Mouse (Mus musculus) fibroblast of lung, adult 2 months (primary cell): ENCODE data around the gene Fam104a.
"Not testable (repeated sequence)": the region's sequence is repeated elsewhere in the genome, so short reads cannot be mapped to it uniquely, and the experiment has no call there.

Experiments
- DNase-seq: peaks from one replicate; pipeline ENCODE4 v3.0.0-alpha.2; 2011; ENCODE audit warnings: low read depth

Fam104a gene

DNA sequence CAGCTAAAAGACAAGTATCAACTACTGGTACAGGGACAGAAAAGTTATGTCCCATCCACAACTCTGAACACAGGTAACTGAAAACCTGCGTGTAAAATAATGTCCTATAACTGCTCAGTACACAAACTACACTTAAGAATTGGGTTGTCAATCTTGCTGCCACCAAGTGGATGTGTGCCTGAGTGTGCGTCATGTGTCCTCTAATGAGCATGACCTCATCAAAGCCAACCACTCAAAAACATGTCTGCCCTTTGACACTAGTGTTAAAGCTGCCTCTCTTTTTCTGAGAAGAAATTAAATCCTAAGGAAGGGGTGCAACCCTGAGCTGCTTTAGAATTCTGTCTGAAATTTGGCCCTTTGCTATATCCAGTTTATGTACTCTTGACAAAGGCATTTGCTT lies 19.7 kb downstream of the Fam104a start:
- no peak for DNase-seq

- no peak for DNase-seq
These were observed 22.1 kb downstream of the Fam104a start for GRCm38 (mm10) chr11:113661835-113662351.

- DNase-seq: no peak
These were observed 23.0 kb downstream of the Fam104a start for GRCm38 (mm10) chr11:113660940-113661339.

DNA sequence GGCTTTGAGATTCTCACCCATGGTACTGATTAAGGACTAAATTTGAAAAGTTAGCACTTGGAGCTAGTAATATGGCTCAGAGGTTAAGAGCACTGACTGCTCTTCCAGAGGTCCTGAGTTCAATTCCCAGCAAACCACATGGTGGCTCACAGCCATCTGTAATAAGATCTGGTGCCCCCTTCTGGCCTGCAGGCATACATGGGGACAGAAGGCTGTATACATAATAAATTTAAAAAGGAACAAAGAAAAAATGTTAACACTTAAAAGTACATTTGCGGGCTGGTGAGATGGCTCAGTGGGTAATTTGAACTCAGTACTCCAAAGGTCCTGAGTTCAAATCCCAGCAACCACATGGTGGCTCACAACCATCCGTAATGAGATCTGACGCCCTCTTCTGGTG lies 23.7 kb downstream of the Fam104a start:
- not testable (repeated sequence) for DNase-seq

DNA sequence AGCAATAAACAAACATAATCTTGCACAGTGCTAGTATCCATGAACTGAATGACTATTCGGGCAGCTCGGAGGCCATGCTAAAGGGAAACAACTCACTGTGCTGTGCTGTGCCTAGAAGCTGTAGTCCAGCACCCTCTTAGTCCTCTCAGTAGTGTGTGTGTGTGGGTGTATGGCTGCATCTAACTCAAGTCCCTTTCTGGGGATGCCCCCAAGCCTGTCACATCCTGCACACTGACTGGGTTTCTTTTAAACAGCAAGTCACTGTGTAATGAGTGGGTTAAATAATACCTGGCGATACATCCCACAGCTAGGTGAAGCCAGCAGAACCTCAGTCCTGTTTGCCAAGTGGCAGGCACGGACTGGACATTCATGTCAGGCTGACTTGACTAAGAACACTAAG lies 25.2 kb downstream of the Fam104a start:
- DNase-seq: no peak

- no peak for DNase-seq
These were observed 25.6 kb downstream of the Fam104a start for GRCm38 (mm10) chr11:113658319-113658718.

GRCm38 (mm10) chr11:113657221-113657620 lies 26.7 kb downstream of the Fam104a start:
- no peak for DNase-seq

GRCm38 (mm10) chr11:113656511-113656932 lies 27.4 kb downstream of the Fam104a start:
- no peak for DNase-seq

GRCm38 (mm10) chr11:113654561-113655270 lies 29.2 kb downstream of the Fam104a start:
- DNase-seq: peak; percentile 43

- no peak for DNase-seq
These were observed 29.9 kb downstream of the Fam104a start for GRCm38 (mm10) chr11:113654105-113654504.

DNA sequence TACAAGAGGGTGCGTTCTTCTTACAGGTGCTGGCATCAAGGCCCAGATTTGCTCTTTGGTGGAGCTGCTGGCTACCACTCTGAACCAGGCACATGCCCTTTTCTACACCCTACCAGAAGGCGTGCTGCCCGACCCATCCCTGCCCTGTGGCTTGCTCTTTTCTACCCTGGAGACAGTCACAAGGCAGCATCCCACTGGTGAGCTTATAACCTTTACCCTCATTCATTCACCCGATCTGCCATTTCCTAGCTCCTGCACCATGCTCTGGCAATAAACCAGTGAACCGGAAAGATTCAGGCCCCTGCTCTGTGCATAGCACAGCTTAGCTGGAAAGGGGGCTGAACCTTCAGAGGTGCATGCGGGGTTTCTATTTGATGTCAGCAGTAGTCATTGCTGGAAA lies 31.4 kb downstream of the Fam104a start:
- no peak for DNase-seq

DNA sequence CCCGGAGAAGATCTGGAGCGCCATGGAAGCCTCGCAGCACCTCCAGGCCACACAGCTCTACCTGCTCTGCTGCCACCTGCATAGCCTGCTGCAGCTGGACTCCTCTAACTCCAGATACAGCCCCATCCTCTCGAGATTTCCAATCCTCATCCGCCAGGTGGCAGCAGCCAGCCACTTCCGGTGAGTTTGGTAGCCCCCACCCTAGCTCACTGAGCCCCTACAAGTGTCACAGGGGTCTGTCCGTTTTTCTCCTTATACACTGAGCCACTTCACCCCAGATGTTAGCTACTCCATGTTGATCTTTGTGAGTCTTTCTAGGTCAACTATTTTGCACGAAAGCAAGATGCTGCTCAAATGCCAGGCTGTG lies 32.1 kb downstream of the Fam104a start:
- DNase-seq: no peak

DNA sequence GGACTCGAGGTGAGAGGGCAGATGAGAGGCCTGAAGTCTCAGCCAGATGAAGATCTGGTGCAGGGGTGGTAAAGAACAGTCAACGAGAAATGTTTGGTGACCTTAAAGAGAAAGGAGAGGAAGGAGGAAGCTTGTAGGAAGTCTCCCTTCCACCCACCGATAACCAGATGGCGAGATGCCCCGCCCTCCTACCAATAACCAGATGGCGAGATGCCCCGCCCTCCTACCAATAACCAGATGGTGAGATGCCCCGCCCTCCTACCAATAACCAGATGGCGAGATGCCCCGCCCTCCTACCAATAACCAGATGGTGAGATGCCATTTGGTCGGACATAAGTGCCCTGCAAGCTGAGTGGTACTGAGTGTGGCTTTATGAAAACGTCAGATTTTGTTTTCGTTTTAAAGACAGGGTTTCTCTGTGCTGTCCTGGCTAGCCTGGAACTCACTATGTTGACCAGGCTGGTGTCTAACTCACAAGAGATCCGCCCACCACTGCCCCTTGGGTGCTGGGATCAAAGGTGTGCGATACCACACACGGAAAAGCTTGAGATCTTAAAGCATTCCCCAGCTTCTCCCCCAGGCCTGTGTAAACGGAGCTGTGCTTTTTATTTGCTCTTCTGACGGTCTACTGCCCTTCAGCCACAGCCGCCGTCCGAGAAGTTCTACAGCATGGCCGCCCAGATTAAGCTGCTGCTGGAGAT lies 32.6 kb downstream of the Fam104a start:
- DNase-seq: no peak

- DNase-seq: no peak
These were observed 34.4 kb downstream of the Fam104a start, which contains the start of gene Slc39a11 for GRCm38 (mm10) chr11:113649353-113650210. Slc39a11 (minus strand) TSS chr11:113650079.

DNA sequence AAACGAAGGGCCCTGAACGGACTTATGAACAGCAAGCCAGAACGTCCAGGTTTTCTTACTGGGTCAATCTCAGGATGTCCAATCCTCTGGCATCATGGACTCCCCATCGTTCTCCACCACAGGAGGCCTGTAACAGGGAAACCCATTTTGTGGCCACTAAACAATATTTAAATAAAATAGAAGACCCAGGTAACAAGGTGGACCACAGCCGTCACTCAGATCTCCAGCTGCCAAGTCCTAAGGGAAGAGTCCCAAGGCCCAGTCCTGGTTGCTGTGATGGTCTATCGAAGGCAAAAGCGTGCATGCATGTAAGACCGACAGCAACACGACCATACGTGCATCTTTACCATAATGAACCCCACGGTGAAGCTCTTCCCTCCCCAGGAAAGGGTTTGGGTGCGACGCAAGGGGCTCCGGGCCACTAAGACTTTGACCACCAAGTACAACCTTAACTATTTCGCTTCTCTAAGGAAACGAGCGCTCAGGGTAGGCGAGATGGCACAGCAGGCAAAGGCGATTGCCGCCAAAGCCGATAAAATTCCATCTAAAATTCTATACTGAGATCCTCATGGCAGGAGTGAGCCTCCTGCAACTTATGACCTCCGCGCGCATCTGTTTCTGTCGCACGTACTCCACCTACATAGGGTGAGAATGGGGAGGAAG lies 35.1 kb downstream of the Fam104a start, which contains the start of gene Cog1:
TSS of gene Cog1 (plus strand) at position 480 of the 663 bp plus-strand sequence.
- DNase-seq: no peak

GRCm38 (mm10) chr11:113648152-113648551 lies 35.8 kb downstream of the Fam104a start:
- DNase-seq: peak; percentile 52

DNA sequence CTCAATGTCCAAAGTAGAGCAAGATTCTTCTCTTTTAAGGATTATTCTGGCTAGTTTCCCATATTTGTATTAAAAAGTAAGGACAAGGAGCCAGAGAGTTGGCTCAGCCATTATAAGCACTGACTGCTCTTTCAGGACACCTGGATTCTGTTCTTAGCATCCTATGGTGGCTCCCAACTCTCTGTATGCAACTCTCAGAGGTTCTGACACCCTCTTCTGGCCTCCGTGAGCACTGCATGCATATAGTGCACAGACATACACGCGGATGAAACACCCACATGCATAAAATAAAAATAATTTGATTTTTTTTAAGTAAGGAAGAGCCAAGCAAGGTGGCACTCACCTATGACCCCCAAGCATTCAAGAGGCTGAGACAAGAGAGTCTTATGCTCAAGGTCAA lies 38.8 kb downstream of the Fam104a start:
- DNase-seq: no peak

GRCm38 (mm10) chr11:113638680-113639079 lies 45.3 kb downstream of the Fam104a start:
- DNase-seq: no peak

- DNase-seq: no peak
These were observed 49.2 kb downstream of the Fam104a start for GRCm38 (mm10) chr11:113634699-113635121.

DNA sequence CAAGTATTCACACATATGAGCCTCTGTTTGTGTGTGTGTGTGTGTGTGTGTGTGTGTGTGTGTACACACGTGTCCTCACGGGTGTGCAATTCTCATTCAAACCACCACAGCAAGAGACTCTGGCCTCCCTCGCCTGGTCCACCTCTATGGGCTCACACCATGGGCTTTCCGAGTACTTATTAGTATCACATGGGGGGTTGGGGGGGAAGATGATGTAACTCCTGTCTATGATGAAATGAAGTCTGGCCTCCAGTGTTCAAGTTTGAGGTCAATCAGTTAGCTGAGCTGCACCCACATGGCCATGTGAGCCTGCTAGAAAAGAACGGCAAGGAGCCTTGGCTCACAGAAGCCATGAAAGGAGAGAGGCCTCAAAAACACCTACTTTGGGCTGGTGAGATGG lies 50.6 kb downstream of the Fam104a start:
- DNase-seq: no peak

DNA sequence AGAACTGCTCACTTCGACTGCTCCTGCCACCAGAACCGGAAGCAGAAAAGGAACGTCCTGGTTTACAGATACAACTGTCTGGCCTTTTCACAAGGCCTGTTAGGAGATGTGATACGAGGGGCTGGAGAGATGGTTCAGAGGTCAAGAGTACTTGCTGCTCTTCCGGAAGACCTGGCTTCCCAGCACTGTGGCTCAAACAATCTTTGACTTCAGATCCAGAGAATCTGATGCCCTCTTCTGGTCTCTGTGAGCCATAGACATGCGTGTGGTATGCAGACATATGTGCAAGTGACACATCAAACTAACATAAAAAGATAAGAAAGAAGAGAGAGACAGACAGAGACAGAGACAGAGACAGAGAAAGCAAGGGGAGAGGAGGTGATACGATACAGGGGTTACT lies 51.7 kb downstream of the Fam104a start:
- DNase-seq: no peak

GRCm38 (mm10) chr11:113631862-113632261 lies 52.1 kb downstream of the Fam104a start:
- DNase-seq: no peak
